8 mouse cellular contexts compared by ENCODE assay signal in the genomic region with DNA sequence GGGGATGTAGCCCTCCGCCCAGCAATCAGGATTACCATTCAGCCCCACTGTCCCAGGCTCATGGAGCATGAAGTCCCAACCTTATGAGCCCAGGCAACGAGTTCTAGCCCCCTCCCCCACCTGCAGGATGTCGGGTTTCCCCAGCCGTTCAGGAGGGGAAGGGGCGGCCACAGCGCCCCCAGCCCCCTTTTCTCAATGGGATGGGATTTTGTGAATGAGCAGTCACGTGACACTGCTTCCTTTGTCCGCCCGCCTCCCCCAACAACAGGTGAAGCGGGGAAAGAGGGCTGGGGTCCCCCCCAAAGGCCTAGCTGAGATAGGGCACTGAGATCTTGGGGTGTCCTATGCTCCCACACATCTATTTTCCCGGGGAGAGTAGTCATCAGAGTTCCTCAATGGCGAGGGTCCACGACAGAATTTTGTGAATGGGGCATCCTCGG. TPM values are rescaled to one million over a fixed set of nuclear protein-coding genes. Genes with fewer than 3 reads are reported as not detected.
DNase-seq lines count a peak whose midpoint lies in the region; ATAC-seq lines count a peak whose summit lies in the region.

No protein-coding gene starts in this region.

- ATAC-seq in CD4-positive, CD25-positive, alpha-beta regulatory T cell, adult 4 months: no peak
- no peak for ATAC-seq in liver, embryonic 11.5 days (replicated peaks; ENCODE audit: low FRiP score)

- WGBS in forebrain, embryonic 10.5 days: 0% methylated on average over 14 of the region's 14 CpGs
- WGBS in liver, embryonic 11.5 days: 1% methylated on average over 14 of the region's 14 CpGs

- DNase-seq in CD4-positive, CD25-positive, alpha-beta regulatory T cell, adult 2 months (ENCODE audit: low read depth, low spot score): peak; percentile 27
- peak; percentile 61 for DNase-seq in left cerebral cortex, postnatal 4 days
- DNase-seq in left cerebral cortex, adult 9 months (ENCODE audit: low spot score in 2 of 2): no peak
- peak; percentile 66 for DNase-seq in forebrain, embryonic 10.5 days (ENCODE audit: extremely low spot score, low spot score)
- DNase-seq in liver, embryonic 11.5 days (ENCODE audit: low spot score): no peak
- DNase-seq in right cerebral cortex, postnatal 25 days: peak; percentile 45
- no peak for DNase-seq in urinary bladder, adult 2 months (ENCODE audit: low spot score)

- H3K4me3 ChIP-seq in forebrain, embryonic 10.5 days: peak overlapping the region; percentile 75
- H3K4me3 ChIP-seq in liver, embryonic 11.5 days (ENCODE audit: low read depth, low read length): peak overlapping the region; percentile 52

- peaks cover 36% of the 10 kb centered on the region for H3K36me3 ChIP-seq in forebrain, embryonic 10.5 days (replicated peaks)
- H3K36me3 ChIP-seq in liver, embryonic 11.5 days (ENCODE audit: control insufficient read depth, insufficient read depth, low read length): peaks cover 6% of the 10 kb centered on the region; the same call in 1 of the 2 replicates

- H3K9ac ChIP-seq in liver, embryonic 11.5 days (ENCODE audit: low read depth, low read length): no peak overlapping the region

- intact Hi-C loops in left cerebral cortex, postnatal 4 days (cut with DNase I): loop anchor here (10.0 kb wide), 1 partner anchor 104 kb away; no protein-coding TSS in a partner anchor

- H3K27ac ChIP-seq in forebrain, embryonic 10.5 days: peak overlapping the region; percentile 92
- no peak overlapping the region for H3K27ac ChIP-seq in liver, embryonic 11.5 days (ENCODE audit: low read depth, low read length)

- H3K27me3 ChIP-seq in forebrain, embryonic 10.5 days (ENCODE audit: poor library complexity, severe bottlenecking): peaks cover 55% of the 10 kb centered on the region
- peaks cover 55% of the 10 kb centered on the region for H3K27me3 ChIP-seq in liver, embryonic 11.5 days (replicated peaks; ENCODE audit: control insufficient read depth, insufficient read depth, low read length)

- H3K9me3 ChIP-seq in forebrain, embryonic 10.5 days: no peaks in the 10 kb centered on the region
- H3K9me3 ChIP-seq in liver, embryonic 11.5 days (ENCODE audit: control insufficient read depth, low read length): no peaks in the 10 kb centered on the region

- peak overlapping the region; percentile 87 for H3K4me2 ChIP-seq in liver, embryonic 11.5 days

- H3K4me1 ChIP-seq in forebrain, embryonic 10.5 days: peaks cover 67% of the 10 kb centered on the region
- H3K4me1 ChIP-seq in liver, embryonic 11.5 days (replicated peaks; ENCODE audit: control insufficient read depth, insufficient read depth, low read length): peaks cover 26% of the 10 kb centered on the region

RNA-seq across cellular contexts. Expression of a gene that starts 1.2 kb away (rescaled TPM):
- polyA plus RNA-seq in CD4-positive, CD25-positive, alpha-beta regulatory T cell, adult 4 months (2017; shearing (Covaris generic)): not detected
- 1 to 10 TPM in 1 of 2 experiments, under 1 TPM in 1; 0.58 to 1.1 TPM for total RNA-seq in left cerebral cortex, postnatal 4 days (2021)
- 0.69 and 1.1 TPM in 2 replicates for polyA plus RNA-seq in forebrain, embryonic 10.5 days (2016; fragmentation: Nextera tagmentation; extraction: Ambion mirVana)
- polyA plus RNA-seq in liver, embryonic 11.5 days (2014; fragmentation: Nextera tagmentation; extraction: Ambion mirVana): 0.37 and 0.47 TPM in 2 replicates
- 0.69 and 1.1 TPM in 2 replicates for polyA plus RNA-seq in urinary bladder, adult 2 months (2012; rRNA removed)

RNA-seq across cellular contexts. Expression of a gene that starts 1.4 kb away (rescaled TPM):
- under 1 TPM in 1 of 2 experiments, not detected in 1; 0.42 TPM for polyA plus RNA-seq in CD4-positive, CD25-positive, alpha-beta regulatory T cell, adult 4 months (2017; shearing (Covaris generic))
- total RNA-seq in left cerebral cortex, postnatal 4 days (2021): 10 to 100 TPM; 29.4 to 32.3 TPM
- polyA plus RNA-seq in forebrain, embryonic 10.5 days (2016; fragmentation: Nextera tagmentation; extraction: Ambion mirVana): 4.4 and 5.4 TPM in 2 replicates
- polyA plus RNA-seq in liver, embryonic 11.5 days (2014; fragmentation: Nextera tagmentation; extraction: Ambion mirVana): 1.0 and 1.1 TPM in 2 replicates
- polyA plus RNA-seq in urinary bladder, adult 2 months (2012; rRNA removed): 15.6 and 18.4 TPM in 2 replicates

RNA-seq across cellular contexts. Expression of a gene that starts 11.7 kb away (rescaled TPM):
- polyA plus RNA-seq in CD4-positive, CD25-positive, alpha-beta regulatory T cell, adult 4 months (2017; shearing (Covaris generic)): 100 to 1,000 TPM; 163 to 175 TPM
- 100 to 1,000 TPM; 162 to 164 TPM for total RNA-seq in left cerebral cortex, postnatal 4 days (2021)
- polyA plus RNA-seq in forebrain, embryonic 10.5 days (2016; fragmentation: Nextera tagmentation; extraction: Ambion mirVana): 290 and 304 TPM in 2 replicates
- polyA plus RNA-seq in liver, embryonic 11.5 days (2014; fragmentation: Nextera tagmentation; extraction: Ambion mirVana): 231 and 235 TPM in 2 replicates
- polyA plus RNA-seq in urinary bladder, adult 2 months (2012; rRNA removed): 171 and 187 TPM in 2 replicates

RNA-seq across cellular contexts. Expression of a gene that starts 12.8 kb away (rescaled TPM):
- 1 to 10 TPM; 8.3 to 9.4 TPM for polyA plus RNA-seq in CD4-positive, CD25-positive, alpha-beta regulatory T cell, adult 4 months (2017; shearing (Covaris generic))
- 10 to 100 TPM; 12.3 to 14.4 TPM for total RNA-seq in left cerebral cortex, postnatal 4 days (2021)
- polyA plus RNA-seq in forebrain, embryonic 10.5 days (2016; fragmentation: Nextera tagmentation; extraction: Ambion mirVana): 11.5 and 11.7 TPM in 2 replicates
- 16.7 and 17.3 TPM in 2 replicates for polyA plus RNA-seq in liver, embryonic 11.5 days (2014; fragmentation: Nextera tagmentation; extraction: Ambion mirVana)
- 40.5 and 52.7 TPM in 2 replicates for polyA plus RNA-seq in urinary bladder, adult 2 months (2012; rRNA removed)

RNA-seq across cellular contexts. Expression of a gene that starts 34.2 kb away (rescaled TPM):
- 1 to 10 TPM; 1.1 to 3.2 TPM for polyA plus RNA-seq in CD4-positive, CD25-positive, alpha-beta regulatory T cell, adult 4 months (2017; shearing (Covaris generic))
- 1 to 10 TPM; 1.6 to 1.7 TPM for total RNA-seq in left cerebral cortex, postnatal 4 days (2021)
- polyA plus RNA-seq in forebrain, embryonic 10.5 days (2016; fragmentation: Nextera tagmentation; extraction: Ambion mirVana): 0.58 and 0.88 TPM in 2 replicates
- polyA plus RNA-seq in liver, embryonic 11.5 days (2014; fragmentation: Nextera tagmentation; extraction: Ambion mirVana): 0.57 and 0.62 TPM in 2 replicates
- 5.6 and 6.7 TPM in 2 replicates for polyA plus RNA-seq in urinary bladder, adult 2 months (2012; rRNA removed)

Comparison
In these comparisons a context has a peak if more than half of its experiments do, and no peak if none do; other contexts are left out.
1. DNase-seq: peak in CD4-positive, CD25-positive, alpha-beta regulatory T cell, adult 2 months (single experiment), left cerebral cortex, postnatal 4 days (single experiment), forebrain, embryonic 10.5 days (single experiment) and right cerebral cortex, postnatal 25 days (single experiment); none in left cerebral cortex, adult 9 months (0 of 2), liver, embryonic 11.5 days (single experiment) and urinary bladder, adult 2 months (single experiment).